Mouse (Mus musculus) midbrain, embryonic 11.5 days (tissue): ENCODE results near the gene Ddx47. TPM values are rescaled to one million over a fixed set of nuclear protein-coding genes. Genes with fewer than 3 reads are reported as not detected.

Experiments used
- ATAC-seq: fragments of 200-750 bp; cut with Nextera tagmentation; 2 replicates; pipeline ENCODE4 v1.8.0; 2017; ENCODE audit warnings: moderate TSS enrichment, moderate library complexity; ENCODE audit not compliant: low FRiP score
- DNase-seq: peaks from one replicate; pipeline ENCODE4 v3.0.0; 2015; ENCODE audit warnings: low spot score; ENCODE audit errors: missing footprints
- H3K27ac ChIP-seq: fragments of 300-500 bp; sonication (generic); 2 replicates; pipeline ENCODE4 v1.5.1; 2014; ENCODE audit warnings: low read depth, low read length
- H3K27me3 ChIP-seq: fragments of 300-500 bp; sonication (generic); 2 replicates; pipeline ENCODE4 v1.6.1; 2014; ENCODE audit warnings: mild to moderate bottlenecking, low read length, moderate library complexity, mixed read lengths; ENCODE audit not compliant: control insufficient read depth, insufficient read depth
- H3K36me3 ChIP-seq: fragments of 300-500 bp; sonication (generic); 2 replicates; pipeline ENCODE4 v1.6.1; 2014; ENCODE audit warnings: mild to moderate bottlenecking, low read length, moderate library complexity, mixed read lengths; ENCODE audit not compliant: control insufficient read depth, insufficient read depth
- H3K4me1 ChIP-seq: fragments of 300-500 bp; sonication (generic); 2 replicates; pipeline ENCODE4 v1.6.1; 2014; ENCODE audit warnings: low read length; ENCODE audit not compliant: control insufficient read depth, insufficient read depth
- H3K4me2 ChIP-seq: fragments of 300-500 bp; sonication (generic); 2 replicates; pipeline ENCODE4 v1.6.1; 2014; ENCODE audit warnings: mild to moderate bottlenecking, moderate library complexity
- H3K4me3 ChIP-seq: fragments of 300-500 bp; sonication (generic); 2 replicates; pipeline ENCODE4 v1.5.1; 2014; ENCODE audit warnings: low read depth, low read length
- H3K9ac ChIP-seq: fragments of 300-500 bp; sonication (generic); 2 replicates; pipeline ENCODE4 v1.6.1; 2014; ENCODE audit warnings: low read length
- H3K9me3 ChIP-seq: fragments of 300-500 bp; sonication (generic); 2 replicates; pipeline ENCODE4 v1.6.1; 2016; ENCODE audit warnings: low read length; ENCODE audit not compliant: control insufficient read depth
- WGBS: fragments of 180-500 bp; shearing (Covaris S2); extraction: QIAGEN DNeasy Blood & Tissue Kit; methylation state at CpG from one replicate; pipeline ENCODE4 v1.1.7; 2014; 5-methylcytosine and 5-hydroxymethylcytosine counted together
- polyA plus RNA-seq: library from polyadenylated mRNA; unstranded; fragments of >200 nt; fragmentation: Nextera tagmentation; extraction: Ambion mirVana; gene quantifications from 2 replicates; pipeline ENCODE4 v1.2.1, GENCODE M21; 2014

Ddx47 gene
- polyA plus RNA-seq, 1 experiment from 2014 or later, result 103 TPM

DNA sequence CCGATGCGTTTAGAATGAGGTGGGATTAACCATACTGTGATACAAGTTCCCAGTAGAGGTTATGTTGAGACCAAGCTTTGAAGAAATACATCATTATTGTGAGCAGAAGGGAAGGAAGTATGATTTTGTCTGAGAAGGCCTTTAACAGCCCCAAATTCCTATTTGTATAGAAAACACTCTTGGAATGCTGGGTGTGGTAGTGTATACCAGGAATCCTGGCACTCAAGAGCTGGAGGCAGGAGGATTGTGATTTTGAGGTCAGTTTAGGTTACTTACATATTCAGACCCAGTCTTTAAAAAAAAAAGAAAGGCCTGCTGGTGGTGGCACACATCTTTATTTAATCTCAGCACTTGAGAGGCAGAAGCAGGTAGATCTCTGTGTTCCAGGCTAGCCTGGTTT, 58.9 kb downstream of the Ddx47 start:
- peaks cover 4% of the 10 kb centered on the region; the same call in 1 of the 2 replicates for H3K27me3 ChIP-seq
- H3K9ac ChIP-seq, result no peak overlapping the region
- no peak overlapping the region for H3K4me3 ChIP-seq
- 78% methylated on average over 2 of the region's 2 CpGs for WGBS
- H3K4me2 ChIP-seq, result no peak overlapping the region
- DNase-seq (no peak), ATAC-seq (no peak)
- H3K4me1 ChIP-seq, result peaks cover 11% of the 10 kb centered on the region
- H3K36me3 ChIP-seq, result no peaks in the 10 kb centered on the region
- H3K9me3 ChIP-seq, result no peaks in the 10 kb centered on the region
- H3K27ac ChIP-seq, result no peak overlapping the region

Other genes with a start within 250 kb of the Ddx47 start
- 18.0 and 18.5 TPM in 2 replicates for gene Dusp16, start 219.0 kb upstream of the Ddx47 start, polyA plus RNA-seq
- 0.92 and 1.2 TPM in 2 replicates for gene Crebl2, start 181.5 kb upstream of the Ddx47 start, polyA plus RNA-seq
- gene Gpr19, start 113.0 kb upstream of the Ddx47 start, polyA plus RNA-seq, result 35.3 and 36.9 TPM in 2 replicates
- gene Cdkn1b, start 91.2 kb upstream of the Ddx47 start, polyA plus RNA-seq, result 27.8 and 28.0 TPM in 2 replicates
- gene Apold1, start 29.9 kb upstream of the Ddx47 start, polyA plus RNA-seq, result 2.8 and 3.2 TPM in 2 replicates
- 2.8 and 3.0 TPM in 2 replicates for gene Gprc5a, start 54.0 kb downstream of the Ddx47 start, polyA plus RNA-seq
- not detected in 2 replicates for gene Gprc5d, start 106.7 kb downstream of the Ddx47 start, polyA plus RNA-seq
- gene Fam234b, start 186.4 kb downstream of the Ddx47 start, polyA plus RNA-seq, result 29.3 and 33.0 TPM in 2 replicates
- gene Hebp1, start 186.4 kb downstream of the Ddx47 start, polyA plus RNA-seq, result 1.8 and 2.9 TPM in 2 replicates
- 0.16 and 0.48 TPM in 2 replicates for gene Gsg1, start 242.7 kb downstream of the Ddx47 start, polyA plus RNA-seq